Mouse (Mus musculus): Measurements from ENCODE around the gene Gad1. TPM values are rescaled to one million over a fixed set of nuclear protein-coding genes. Genes with fewer than 3 reads are reported as not detected.

The Gad1 gene
- polyA plus RNA-seq, 2 experiments = 0.02 to 0.03 TPM

DNA sequence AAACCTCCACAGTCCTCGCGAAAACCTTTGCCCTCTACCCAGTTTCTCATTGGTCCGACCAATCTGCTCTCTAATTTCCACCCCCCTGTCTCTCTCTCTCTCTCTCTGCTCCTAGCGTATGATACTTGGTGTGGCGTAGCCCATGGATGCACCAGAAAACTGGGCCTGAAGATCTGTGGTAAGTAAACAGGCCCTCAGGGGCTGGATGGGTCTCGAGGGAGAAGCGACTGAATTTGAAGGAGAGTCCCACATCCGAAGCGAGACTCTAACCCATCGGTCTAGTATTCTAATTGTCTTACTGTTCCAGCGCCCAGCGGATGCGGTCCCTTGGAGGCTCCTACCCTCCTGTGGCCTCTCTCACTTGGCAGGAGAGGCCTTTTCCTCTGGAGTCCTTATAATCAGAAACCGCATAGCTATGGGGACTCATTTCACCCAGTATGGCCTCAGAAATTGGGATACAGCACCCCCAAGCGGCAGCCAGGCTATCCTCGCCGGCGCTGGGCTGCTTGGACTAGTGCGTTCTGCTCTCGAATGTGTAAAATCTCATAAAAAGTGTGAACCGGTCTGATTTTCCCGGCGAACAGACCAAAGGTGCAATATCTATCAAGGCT is 14.3 kb downstream of the Gad1 start:
- Histone ChIP-seq H3K4me2 (ENCODE audit: low read depth) (no peak overlapping the region), H3K4me1 (replicated peaks; ENCODE audit: control insufficient read depth in 2 of 2, insufficient read depth in 2 of 2, low read length in 1 of 2) (no peaks in the 10 kb centered on the region), H3K4me3 (ENCODE audit: insufficient read depth in 1 of 2, low read depth in 2 of 2, low read length in 2 of 2) (no peak overlapping the region), H3K9ac (replicated peaks) (no peak overlapping the region), H3K27ac (no peak overlapping the region), H3K36me3 (replicated peaks; ENCODE audit: control insufficient read depth, insufficient read depth, low read depth) (no peaks in the 10 kb centered on the region), H3K27me3 (ENCODE audit: control insufficient read depth, insufficient read depth, low read length) (peaks cover 77% of the 10 kb centered on the region), H3K9me3 (ENCODE audit: control insufficient read depth, low read length) (no peaks in the 10 kb centered on the region)
- no peak for TF ChIP-seq EP300 (IDR thresholded peaks at IDR 0.05; ENCODE audit: low read depth)
- TF ChIP-seq CTCF (IDR thresholded peaks at IDR 0.05; ENCODE audit: low read depth) = peak; percentile 26
- 4% methylated on average over 23 of the region's 23 CpGs for WGBS (ENCODE audit: insufficient replicate concordance)
- no peak for ATAC-seq (ENCODE audit: insufficient read depth)
- no peak for DNase-seq (ENCODE audit: low read depth in 3 of 3, low spot score in 3 of 3)

DNA sequence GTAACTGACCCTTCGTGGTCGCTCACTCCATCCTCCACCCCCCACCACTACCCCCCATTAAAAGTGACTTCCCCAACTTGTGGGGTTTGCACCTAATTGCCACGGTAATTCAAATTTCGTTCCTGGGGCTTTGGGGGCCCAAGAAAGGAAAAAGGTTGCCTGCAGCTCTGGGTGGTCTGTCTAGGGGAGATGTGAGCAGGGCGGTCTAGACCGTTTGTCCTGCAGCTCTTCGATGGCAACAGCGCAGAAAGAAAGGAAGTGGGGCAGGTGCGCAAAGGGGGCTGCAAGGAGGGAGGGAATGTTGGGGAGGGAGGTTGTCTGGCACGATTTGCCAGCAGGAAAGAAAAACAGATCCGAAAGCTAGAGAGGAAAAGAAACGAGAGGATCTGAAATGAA is 14.8 kb downstream of the Gad1 start:
- Histone ChIP-seq H3K4me2 (ENCODE audit: low read depth) (peak overlapping the region; percentile 48; the same call in 1 of the 2 replicates), H3K27ac (no peak overlapping the region), H3K36me3 (replicated peaks; ENCODE audit: control insufficient read depth, insufficient read depth, low read depth) (no peaks in the 10 kb centered on the region), H3K4me3 (ENCODE audit: insufficient read depth in 1 of 2, low read depth in 2 of 2, low read length in 2 of 2) (no peak overlapping the region), H3K4me1 (replicated peaks; ENCODE audit: control insufficient read depth in 2 of 2, insufficient read depth in 2 of 2, low read length in 1 of 2) (no peaks in the 10 kb centered on the region), H3K9me3 (ENCODE audit: control insufficient read depth, low read length) (no peaks in the 10 kb centered on the region), H3K27me3 (ENCODE audit: control insufficient read depth, insufficient read depth, low read length) (peaks cover 72% of the 10 kb centered on the region), H3K9ac (replicated peaks) (no peak overlapping the region)
- TF ChIP-seq CTCF (IDR thresholded peaks at IDR 0.05; ENCODE audit: low read depth) (no peak), EP300 (IDR thresholded peaks at IDR 0.05; ENCODE audit: low read depth) (no peak)
- 3% methylated on average over 12 of the region's 12 CpGs for WGBS (ENCODE audit: insufficient replicate concordance)
- ATAC-seq (ENCODE audit: insufficient read depth) (no peak), DNase-seq (ENCODE audit: low read depth in 3 of 3, low spot score in 3 of 3) (no peak)

DNA sequence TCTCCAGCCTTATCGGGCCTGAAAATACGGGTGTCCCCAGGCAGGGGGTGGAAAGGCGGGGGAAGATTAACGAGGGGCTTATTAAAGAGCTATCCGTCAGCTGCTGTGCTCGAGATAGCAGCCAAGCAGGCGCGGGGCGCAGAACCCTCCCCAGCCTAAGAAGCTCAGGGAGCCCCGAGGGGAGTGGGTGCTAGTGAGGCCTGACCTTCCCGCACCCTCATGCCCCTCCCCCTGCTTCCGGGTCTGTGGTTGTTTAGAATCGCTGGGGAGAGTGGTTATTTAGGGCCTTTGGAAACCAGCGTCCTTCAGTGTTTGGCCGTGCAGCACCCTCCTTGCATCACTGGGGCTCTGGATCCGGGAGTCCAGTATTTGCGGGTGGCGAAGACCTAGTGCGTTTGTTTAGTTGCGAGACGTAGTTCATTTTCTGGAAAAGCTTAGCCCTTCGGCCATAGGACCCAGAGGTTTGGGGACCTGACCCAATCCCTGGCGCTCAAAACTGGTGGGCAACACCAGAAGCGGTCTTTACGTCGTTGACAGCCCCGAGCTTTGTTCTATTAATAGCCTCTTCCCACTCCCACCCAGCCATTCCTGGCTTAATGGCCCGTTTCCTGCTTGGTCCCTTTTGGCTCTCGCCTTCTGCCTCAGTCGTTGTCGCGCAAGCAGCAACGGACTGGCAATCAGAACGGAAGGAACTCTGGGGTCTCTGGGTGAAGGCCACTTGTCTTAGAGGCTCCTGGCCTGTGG is 15.5 kb downstream of the Gad1 start:
- ATAC-seq (ENCODE audit: insufficient read depth) = no peak
- peaks cover 65% of the 10 kb centered on the region for H3K27me3 ChIP-seq (ENCODE audit: control insufficient read depth, insufficient read depth, low read length)

DNA sequence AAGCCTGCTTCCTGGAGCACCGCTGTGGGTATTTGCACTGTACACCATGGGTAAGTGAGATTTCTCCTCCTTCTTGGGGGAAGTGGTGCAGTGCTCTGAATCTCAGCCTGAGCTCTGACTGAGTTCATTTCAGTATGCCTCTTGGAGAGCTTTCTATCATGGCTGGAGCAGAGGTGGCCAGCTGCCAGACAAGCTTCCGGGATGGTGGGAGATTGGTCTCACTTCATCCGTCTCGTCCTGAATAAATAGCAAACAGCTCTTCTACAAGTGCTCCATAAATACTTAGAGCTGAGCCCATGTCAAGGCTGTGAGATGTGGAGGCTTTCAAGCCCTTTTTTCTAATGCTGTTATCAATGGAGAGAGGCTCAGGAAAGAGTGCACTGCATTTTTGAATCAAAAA is 18.8 kb downstream of the Gad1 start:
- ATAC-seq (ENCODE audit: insufficient read depth) = no peak
- Histone ChIP-seq H3K27ac (no peak overlapping the region), H3K9ac (replicated peaks) (no peak overlapping the region), H3K4me2 (ENCODE audit: low read depth) (no peak overlapping the region), H3K4me3 (ENCODE audit: insufficient read depth in 1 of 2, low read depth in 2 of 2, low read length in 2 of 2) (no peak overlapping the region), H3K4me1 (replicated peaks; ENCODE audit: control insufficient read depth in 2 of 2, insufficient read depth in 2 of 2, low read length in 1 of 2) (no peaks in the 10 kb centered on the region), H3K9me3 (ENCODE audit: control insufficient read depth, low read length) (no peaks in the 10 kb centered on the region), H3K36me3 (replicated peaks; ENCODE audit: control insufficient read depth, insufficient read depth, low read depth) (no peaks in the 10 kb centered on the region), H3K27me3 (ENCODE audit: control insufficient read depth, insufficient read depth, low read length) (peaks cover 32% of the 10 kb centered on the region)
- WGBS (ENCODE audit: insufficient replicate concordance) = 58% methylated on average over 4 of the region's 4 CpGs
- TF ChIP-seq CTCF (IDR thresholded peaks at IDR 0.05; ENCODE audit: low read depth) (no peak), EP300 (IDR thresholded peaks at IDR 0.05; ENCODE audit: low read depth) (no peak)
- no peak for DNase-seq (ENCODE audit: low read depth in 3 of 3, low spot score in 3 of 3)

More for the DNA sequence above, 15.5 kb downstream of the Gad1 start:
- Histone ChIP-seq H3K4me2 (ENCODE audit: low read depth) (peak overlapping the region; percentile 48), H3K36me3 (replicated peaks; ENCODE audit: control insufficient read depth, insufficient read depth, low read depth) (no peaks in the 10 kb centered on the region), H3K4me1 (replicated peaks; ENCODE audit: control insufficient read depth in 2 of 2, insufficient read depth in 2 of 2, low read length in 1 of 2) (no peaks in the 10 kb centered on the region), H3K9me3 (ENCODE audit: control insufficient read depth, low read length) (no peaks in the 10 kb centered on the region), H3K27ac (no peak overlapping the region), H3K4me3 (ENCODE audit: insufficient read depth in 1 of 2, low read depth in 2 of 2, low read length in 2 of 2) (peak overlapping the region; percentile 8 to 21; a peak in 2 of 4 replicates), H3K9ac (replicated peaks) (no peak overlapping the region)
- TF ChIP-seq CTCF (IDR thresholded peaks at IDR 0.05; ENCODE audit: low read depth) (no peak), EP300 (IDR thresholded peaks at IDR 0.05; ENCODE audit: low read depth) (no peak)
- WGBS (ENCODE audit: insufficient replicate concordance) = 1% methylated on average over 34 of the region's 34 CpGs
- DNase-seq (ENCODE audit: low read depth in 3 of 3, low spot score in 3 of 3) = no peak

DNA sequence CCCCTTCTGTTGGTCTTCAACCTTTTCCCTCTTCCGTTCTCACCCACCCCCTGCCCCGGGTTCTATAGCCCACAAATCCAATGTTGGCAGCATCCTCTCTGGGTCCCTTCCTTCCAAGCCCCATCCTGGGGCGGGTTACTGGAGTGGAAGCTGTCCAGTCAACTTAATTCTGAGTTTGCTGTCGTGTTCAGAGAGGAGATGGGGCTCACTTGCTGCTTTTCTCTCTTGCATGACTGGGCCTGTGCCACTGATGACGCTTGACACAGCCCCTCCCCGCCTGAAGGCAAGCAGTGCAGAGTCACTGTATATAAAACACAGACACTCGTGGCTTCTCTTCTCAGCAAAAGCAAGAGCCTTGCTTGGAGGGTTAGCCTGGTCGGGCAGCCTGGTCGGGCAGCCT is 19.4 kb downstream of the Gad1 start:
- Histone ChIP-seq H3K4me2 (ENCODE audit: low read depth) (no peak overlapping the region), H3K9ac (replicated peaks) (no peak overlapping the region), H3K9me3 (ENCODE audit: control insufficient read depth, low read length) (no peaks in the 10 kb centered on the region), H3K27ac (no peak overlapping the region), H3K27me3 (ENCODE audit: control insufficient read depth, insufficient read depth, low read length) (peaks cover 26% of the 10 kb centered on the region), H3K4me1 (replicated peaks; ENCODE audit: control insufficient read depth in 2 of 2, insufficient read depth in 2 of 2, low read length in 1 of 2) (no peaks in the 10 kb centered on the region), H3K36me3 (replicated peaks; ENCODE audit: control insufficient read depth, insufficient read depth, low read depth) (no peaks in the 10 kb centered on the region), H3K4me3 (ENCODE audit: insufficient read depth in 1 of 2, low read depth in 2 of 2, low read length in 2 of 2) (no peak overlapping the region)
- TF ChIP-seq EP300 (IDR thresholded peaks at IDR 0.05; ENCODE audit: low read depth) = no peak
- ATAC-seq (ENCODE audit: insufficient read depth) (no peak), DNase-seq (ENCODE audit: low read depth in 3 of 3, low spot score in 3 of 3) (no peak)
- WGBS (ENCODE audit: insufficient replicate concordance) = 38% methylated on average over 9 of the region's 9 CpGs

All from liver, embryonic 14.5 days (tissue).